Mouse (Mus musculus) cerebellum, adult 11 months (tissue): ENCODE measurements around the gene Tmprss12.
"Not testable (repeated sequence)": the region's sequence is repeated elsewhere in the genome, so short reads cannot be mapped to it uniquely, and the experiment has no call there.

Experiments
- DNase-seq: peaks from one replicate; pipeline ENCODE4 v3.0.0; 2022

Tmprss12 gene

DNA sequence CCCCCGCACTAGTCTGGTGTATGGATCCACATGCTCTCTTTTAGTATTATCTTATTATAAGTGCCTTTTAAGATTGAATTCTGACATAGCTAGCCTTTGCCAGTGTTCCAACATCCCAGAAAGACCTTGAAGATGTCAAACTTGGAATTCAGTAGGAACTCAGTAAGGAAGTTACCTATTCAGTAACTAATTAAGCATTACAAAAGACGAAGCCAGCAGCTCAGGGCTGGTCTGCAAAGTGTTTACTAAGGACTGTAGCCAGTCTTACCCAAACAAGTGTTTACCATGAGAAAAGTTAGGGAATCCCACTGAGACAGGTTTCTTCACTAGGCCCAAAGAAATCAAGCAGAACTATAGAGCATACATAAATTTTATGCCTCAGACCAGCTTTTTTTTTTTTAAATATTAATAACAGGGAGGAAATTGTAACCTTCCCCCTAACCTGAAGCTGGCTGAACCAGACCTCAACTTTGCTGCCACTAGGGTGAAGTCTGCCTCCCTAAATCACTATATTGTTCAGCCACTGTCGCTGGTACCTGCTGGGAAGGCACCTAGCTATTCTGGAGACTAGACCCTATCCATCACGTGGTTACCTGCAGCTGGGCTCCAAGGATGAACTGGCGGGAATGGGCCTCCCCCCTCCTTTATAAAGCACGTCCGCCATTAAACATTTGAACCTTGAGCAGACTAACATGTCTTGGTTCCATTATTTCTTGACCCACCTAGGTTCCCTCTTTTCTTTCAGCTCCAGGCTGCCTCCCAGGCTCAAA lies 5.7 kb upstream of the Tmprss12 start:
- DNase-seq = no peak

- no peak for DNase-seq
Observed at GRCm38 (mm10) chr15:100276403-100276802, 4.2 kb upstream of the Tmprss12 start.

DNA sequence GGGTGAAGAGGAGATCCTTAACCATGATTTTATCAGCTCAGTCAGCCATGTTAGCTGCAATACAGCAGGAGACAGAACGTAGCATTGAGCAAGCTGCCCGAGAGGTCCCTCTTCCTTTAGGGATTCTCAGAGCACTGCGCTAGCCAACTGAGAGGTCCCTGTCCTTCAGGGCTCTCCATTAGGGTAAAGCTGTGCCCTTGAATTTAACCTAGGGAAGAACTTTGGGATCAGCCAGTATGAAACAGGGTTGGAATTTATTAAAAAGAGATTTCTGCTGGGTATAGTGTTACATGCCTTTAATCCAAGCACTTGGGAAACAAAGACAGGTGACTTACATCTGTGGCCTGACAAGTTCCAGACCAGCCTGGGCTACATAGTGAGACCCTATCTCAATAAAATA lies 3.1 kb upstream of the Tmprss12 start:
- DNase-seq = no peak

- DNase-seq = no peak
Observed at GRCm38 (mm10) chr15:100288980-100289379, 8.3 kb downstream of the Tmprss12 start.

- DNase-seq = no peak
Observed at GRCm38 (mm10) chr15:100290858-100291257, 10.2 kb downstream of the Tmprss12 start.

DNA sequence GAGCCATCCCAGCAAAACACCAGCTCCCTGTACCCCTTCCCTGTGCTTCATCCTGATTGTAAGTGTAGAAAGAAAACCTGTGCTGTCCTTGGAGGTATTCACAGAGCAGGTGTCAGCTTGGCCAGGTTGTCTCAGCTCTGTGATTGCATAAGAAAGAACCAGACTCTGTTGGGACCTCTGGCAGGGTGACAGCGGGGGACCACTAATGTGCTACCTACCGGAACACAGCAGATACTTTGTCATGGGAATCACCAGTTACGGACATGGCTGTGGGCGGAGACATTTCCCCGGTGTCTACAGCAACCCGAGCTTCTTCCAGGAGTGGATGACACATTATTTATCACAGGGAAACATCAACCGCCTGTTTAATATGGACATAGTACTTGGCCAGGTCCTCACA lies 11.7 kb downstream of the Tmprss12 start:
- no peak for DNase-seq

DNA sequence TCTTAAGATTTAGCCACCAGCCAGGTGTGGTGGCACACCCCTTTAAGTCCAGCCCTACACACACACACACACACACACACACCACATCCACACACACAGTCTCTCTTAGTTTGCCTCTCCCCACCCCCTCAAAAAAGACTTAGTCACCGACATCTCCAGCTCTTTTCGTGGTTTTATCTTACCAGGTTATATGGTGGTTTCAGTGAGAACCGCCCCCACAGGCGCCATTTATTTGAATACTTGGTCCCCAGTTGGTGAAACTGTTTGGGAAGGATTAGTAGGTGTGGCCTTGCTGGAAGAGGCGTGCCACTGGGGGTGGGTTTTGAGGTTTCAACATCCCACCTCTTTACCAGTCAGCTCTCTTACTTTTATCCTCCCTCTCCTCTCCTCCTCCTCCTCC lies 17.2 kb downstream of the Tmprss12 start:
- DNase-seq = no peak

DNA sequence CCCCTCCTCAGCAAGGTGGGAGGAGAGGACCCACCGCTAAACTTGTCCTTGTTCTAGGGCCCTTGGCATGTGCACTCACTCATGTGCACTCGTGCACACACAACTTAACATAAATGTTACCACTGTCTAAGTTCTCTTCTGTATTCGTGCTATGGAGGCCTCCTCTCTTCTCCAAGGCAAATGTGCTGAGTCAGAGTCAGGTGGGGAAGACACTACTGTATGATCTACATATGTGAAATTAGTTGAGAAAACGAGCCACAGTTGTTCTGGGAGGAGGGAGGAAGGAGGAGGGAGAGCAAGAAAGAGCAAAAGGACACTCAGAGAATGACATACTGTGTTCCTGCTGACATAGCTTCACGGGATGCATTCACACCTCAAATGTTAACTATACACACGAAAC lies 19.9 kb downstream of the Tmprss12 start:
- no peak for DNase-seq

DNA sequence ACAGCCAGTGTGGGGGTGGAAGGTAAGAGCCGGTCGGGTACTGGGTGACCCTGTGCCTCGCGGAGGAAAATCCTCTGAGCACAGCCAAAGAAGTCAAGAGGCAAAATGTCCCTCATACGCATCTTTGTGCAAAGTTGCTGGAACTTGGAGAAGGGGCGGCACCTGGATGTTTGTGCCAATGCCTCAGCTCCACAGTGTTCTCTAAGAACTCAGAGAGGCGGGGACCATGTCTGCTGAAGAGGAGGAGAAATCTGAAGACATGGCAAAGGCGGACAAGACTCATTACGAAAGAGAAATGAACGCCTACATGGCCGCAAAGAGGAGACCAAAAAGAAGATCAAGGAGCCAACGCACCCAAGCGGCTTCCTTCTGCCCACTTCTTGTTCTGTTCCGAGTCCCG lies 20.9 kb downstream of the Tmprss12 start:
- no peak for DNase-seq

DNA sequence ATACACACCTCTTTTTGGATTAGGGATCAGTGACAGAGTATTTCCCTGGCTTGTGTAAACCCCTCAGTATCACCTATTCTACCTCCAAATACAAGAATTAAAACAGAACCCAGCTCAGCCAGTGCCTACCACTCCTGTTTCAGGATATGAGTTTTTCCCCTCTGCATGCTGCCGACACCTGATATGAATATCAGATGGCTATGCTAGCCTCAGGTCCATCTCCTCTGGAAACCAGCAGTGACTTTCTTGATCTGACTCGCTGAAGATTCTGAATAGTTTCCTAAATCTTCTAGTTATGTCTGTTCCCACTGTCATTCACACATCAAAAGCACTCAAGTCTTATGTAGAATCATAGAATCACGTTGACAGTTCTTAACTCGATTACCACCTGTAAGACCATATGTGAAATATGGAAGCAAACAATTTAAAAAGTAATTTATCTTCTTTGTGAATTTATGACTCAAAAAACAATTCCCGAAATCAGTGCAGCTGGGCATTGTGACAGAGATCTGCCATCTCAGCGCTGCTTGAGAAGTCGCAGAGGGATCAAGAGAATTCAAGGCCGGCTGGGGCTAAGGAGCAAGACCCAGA lies 22.9 kb downstream of the Tmprss12 start:
- DNase-seq = no peak

- peak; percentile 83 for DNase-seq
Observed at GRCm38 (mm10) chr15:100304019-100304991, 23.7 kb downstream of the Tmprss12 start, which contains the start of gene Mettl7a1. TSS of gene Mettl7a1 (plus strand) at chr15:100304140.

- no peak for DNase-seq
Observed at GRCm38 (mm10) chr15:100306201-100306600, 25.6 kb downstream of the Tmprss12 start.

GRCm38 (mm10) chr15:100307438-100308096 lies 26.9 kb downstream of the Tmprss12 start:
- DNase-seq = peak; percentile 21

DNA sequence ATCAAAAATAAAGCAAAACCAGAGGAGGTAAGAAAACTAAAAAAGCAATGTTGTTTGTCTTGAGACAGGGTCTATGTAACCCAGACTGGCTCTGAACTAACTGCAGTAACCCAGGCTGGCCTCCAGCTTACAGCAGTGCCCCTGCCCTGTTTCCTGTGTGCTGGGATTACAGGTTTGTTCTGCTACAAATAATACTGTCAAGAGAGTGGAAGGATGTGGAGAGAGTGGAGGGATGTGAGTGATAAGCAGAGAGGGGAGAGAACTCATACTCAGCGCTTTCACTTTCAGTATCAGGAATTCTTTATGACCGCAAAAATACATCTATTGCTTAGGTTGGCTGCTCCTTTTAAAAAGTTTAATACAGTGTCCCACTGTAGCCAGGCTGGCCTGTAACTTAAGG lies 31.7 kb downstream of the Tmprss12 start:
- DNase-seq = no peak

- DNase-seq = no peak
Observed at GRCm38 (mm10) chr15:100314448-100315145, 34.0 kb downstream of the Tmprss12 start.

- DNase-seq = not testable (repeated sequence)
Observed at GRCm38 (mm10) chr15:100318014-100318671, 37.5 kb downstream of the Tmprss12 start.

DNA sequence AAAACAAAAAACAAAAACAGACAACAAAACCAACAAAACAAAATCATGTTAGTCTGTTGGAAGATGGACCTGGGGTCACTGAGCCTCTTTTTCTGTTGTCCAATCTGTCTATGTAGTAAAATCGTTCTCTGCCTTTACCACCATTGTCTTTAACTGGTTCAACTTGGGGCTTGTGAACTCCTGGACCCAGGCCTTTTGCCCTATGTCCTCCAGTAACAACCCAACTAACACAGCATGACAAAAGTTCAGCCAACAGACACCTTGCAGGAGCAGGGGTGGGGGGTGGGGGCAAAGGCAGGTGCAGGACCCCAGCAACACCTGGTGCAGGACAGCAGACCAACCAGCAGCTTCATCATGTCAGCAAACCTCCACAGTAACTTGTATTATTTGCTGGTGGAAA lies 39.2 kb downstream of the Tmprss12 start:
- DNase-seq = no peak

DNA sequence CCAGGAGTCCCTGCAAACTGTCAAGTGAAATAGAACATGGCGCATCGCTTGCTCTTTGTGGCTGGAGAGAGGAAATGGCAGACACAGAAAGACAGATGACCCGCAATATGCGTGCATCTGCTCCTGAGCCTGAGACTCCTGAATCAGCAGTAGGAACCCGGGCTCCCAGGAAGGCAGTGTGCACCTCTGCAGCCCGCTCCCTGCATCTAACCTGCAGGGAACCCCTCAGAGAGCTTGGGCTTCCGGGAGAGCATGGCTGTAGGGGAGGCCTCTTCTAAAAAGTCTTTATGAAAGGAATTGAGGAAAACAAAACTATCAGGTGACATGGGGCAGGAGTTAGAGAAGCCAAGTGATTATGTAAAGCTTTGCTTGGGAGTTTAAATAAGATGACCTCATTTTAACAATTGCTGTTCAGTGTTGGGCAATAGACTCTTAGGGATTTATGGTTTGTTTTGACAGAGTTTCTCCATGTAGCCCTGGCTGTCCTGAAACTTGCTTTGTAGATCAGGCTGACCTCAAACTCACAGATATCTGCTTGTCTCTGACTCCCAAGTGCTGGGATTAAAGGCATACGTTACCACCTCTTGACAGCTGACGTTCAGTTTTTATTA lies 39.8 kb downstream of the Tmprss12 start:
- no peak for DNase-seq

GRCm38 (mm10) chr15:100321134-100321533 lies 40.5 kb downstream of the Tmprss12 start:
- peak; percentile 55 for DNase-seq

DNA sequence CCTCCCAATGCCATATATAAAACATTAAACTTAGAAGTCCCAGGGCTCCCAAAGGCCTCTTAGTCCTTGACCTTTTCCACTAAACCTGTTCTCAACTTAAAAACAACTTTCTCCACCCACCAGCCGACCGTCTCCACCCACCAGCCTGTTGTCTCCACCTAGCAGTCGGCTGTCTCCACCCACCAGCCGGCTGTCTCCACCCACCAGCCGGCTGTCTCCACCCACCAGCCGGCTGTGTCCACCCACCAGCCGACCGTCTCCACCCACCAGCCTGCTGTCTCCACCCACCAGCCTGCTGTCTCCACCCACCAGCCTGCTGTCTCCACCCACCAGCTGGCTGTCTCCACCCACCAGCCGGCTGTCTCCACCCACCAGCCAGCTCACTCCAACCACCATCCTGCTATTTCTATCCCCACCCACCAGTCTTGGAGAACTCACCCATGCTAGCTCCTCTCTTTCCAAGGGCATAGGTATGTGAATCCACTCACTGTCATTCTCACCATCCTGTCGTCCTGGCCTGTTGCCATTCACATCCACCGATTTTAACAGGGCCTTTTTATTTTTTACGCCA lies 43.5 kb downstream of the Tmprss12 start:
- no peak for DNase-seq

DNA sequence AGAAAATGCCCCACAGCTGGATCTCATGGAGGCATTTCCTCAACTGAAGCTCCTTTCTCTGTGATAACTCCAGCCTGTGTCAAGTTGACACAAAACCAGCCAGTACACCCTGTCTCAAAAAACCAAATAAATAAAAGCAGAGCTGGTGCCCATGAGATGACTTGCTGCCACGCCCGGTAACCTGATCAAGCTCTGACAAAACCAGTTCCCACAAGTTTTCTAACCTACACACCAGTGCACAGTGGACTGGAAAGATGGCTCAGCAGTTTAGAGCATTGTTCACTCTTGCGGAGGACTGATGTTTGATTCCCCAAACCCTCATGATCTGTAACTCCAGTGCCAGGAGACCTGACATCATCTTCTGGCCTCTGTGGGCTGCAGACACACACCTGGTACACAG lies 44.6 kb downstream of the Tmprss12 start:
- no peak for DNase-seq
